Mouse (Mus musculus): Measurements from ENCODE around the gene Mt4. TPM values are rescaled to one million over a fixed set of nuclear protein-coding genes. Genes with fewer than 3 reads are reported as not detected.
"Not testable (repeated sequence)": the region's sequence is repeated elsewhere in the genome, so short reads cannot be mapped to it uniquely, and the experiment has no call there.

The Mt4 gene
- polyA plus RNA-seq, 1 experiment from 2014 or later, result not detected

DNA sequence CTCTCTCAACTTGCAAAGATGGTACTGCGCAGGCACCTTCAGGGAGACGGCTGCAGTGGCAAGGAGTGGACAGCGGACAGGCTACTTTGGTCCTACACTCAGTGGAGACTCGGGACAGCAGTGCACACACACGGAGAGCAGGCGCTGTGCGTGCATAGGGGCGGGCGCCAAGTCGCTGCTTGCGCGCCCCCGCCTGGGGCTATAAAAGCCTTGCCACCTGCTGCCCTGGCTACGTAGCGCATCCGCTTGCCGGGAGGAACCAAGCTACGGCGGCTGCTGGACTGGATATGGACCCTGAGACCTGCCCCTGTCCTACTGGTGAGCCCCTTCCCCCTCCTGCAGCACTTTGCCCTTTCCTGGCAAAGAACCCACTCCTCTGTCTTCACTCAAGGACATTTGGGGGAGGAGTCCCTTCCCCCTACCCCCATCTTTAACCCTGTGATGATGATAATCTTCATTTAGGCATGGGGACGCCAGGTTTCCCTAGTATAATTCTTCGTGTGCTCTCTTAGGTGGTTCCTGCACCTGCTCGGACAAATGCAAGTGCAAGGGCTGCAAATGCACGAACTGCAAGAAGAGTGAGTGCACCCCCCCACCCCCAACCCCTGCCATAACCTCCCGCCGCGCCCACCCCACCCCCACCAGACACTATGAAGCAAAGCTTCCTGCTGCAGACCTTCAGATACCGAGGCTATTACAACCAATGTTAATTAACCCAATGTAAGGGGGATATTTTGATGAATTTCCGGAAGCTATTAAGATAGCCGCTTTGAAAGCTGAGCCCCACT is 15.7 kb downstream of the Mt4 start, which contains the start of gene Mt3:
Gene Mt3 (plus strand): TSS at position 95 of the 788 bp plus-strand sequence.
- Histone ChIP-seq H3K4me3 (ENCODE audit: low read length) (peak within 1 kb of the TSS; percentile 28), H3K9ac (ENCODE audit: low read depth, low read length) (peak within 1 kb of the TSS; percentile 35; the same call in 1 of the 2 replicates), H3K4me2 (replicated peaks; ENCODE audit: low read depth, low read length) (peak within 1 kb of the TSS; percentile 58), H3K9me3 (ENCODE audit: control insufficient read depth, low read length) (no peaks in the 10 kb centered on the region), H3K27ac (ENCODE audit: low read depth, low read length) (no peak within 1 kb of the TSS), H3K4me1 (ENCODE audit: control insufficient read depth, insufficient read depth, low read length) (peaks cover 14% of the 10 kb centered on the region; the same call in 1 of the 2 replicates), H3K36me3 (ENCODE audit: control insufficient read depth, insufficient read depth, low read length) (no peaks in the 10 kb centered on the region), H3K27me3 (ENCODE audit: control insufficient read depth, insufficient read depth, low read length) (peaks cover 4% of the 10 kb centered on the region; the same call in 1 of the 2 replicates)
- peak; percentile 75 for ATAC-seq (ENCODE audit: low FRiP score, low TSS enrichment)
- WGBS, result 2% methylated on average over 29 of the region's 29 CpGs

DNA sequence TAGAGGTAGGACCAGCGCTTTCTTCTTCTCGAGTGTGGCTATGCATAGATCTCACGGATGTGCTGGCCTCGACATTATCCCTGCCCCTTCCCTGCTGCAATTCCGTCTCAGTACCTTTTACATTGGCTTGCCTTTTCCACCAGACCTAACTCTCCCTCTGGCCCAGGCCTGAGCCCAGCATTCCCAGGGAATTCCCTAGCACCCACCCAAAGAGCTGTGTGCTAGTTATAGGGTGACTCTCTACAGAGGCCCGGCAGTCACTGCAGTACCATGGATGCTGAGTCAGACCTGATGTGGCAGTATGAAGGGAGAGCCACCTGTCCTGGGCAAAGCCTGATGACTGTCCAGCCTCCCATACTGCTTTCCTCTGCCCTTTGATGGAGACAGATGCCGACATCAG is 16.5 kb downstream of the Mt4 start:
- ATAC-seq (ENCODE audit: low FRiP score, low TSS enrichment), result peak; percentile 29
- H3K4me3 ChIP-seq (ENCODE audit: low read length), result no peak overlapping the region

DNA sequence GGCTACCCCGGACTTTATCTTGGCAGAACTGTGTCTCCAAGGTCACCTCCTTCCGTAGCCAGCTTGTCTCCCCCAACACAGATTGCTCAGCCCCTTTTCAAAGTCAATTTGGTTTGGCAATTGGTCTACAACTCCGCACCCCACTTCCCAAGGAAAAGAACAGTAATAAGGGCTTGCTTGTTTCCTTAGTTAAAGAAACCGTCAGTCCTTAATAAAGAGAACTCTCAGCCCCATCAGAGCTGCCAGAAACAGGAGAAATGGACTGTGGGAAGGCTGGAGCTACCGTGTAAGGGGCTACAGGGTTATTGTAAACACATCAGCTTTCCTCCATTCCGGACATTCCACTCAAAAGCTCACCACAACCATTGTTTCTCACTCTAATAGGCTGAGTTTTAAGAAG is 17.5 kb downstream of the Mt4 start:
- no peaks in the 10 kb centered on the region for H3K9me3 ChIP-seq (ENCODE audit: control insufficient read depth, low read length)
- no peak overlapping the region for H3K4me3 ChIP-seq (ENCODE audit: low read length)
- no peak overlapping the region for H3K27ac ChIP-seq (ENCODE audit: low read depth, low read length)
- H3K4me1 ChIP-seq (ENCODE audit: control insufficient read depth, insufficient read depth, low read length), result peaks cover 14% of the 10 kb centered on the region; the same call in 1 of the 2 replicates
- peaks cover 4% of the 10 kb centered on the region; the same call in 1 of the 2 replicates for H3K27me3 ChIP-seq (ENCODE audit: control insufficient read depth, insufficient read depth, low read length)
- no peak overlapping the region for H3K4me2 ChIP-seq (replicated peaks; ENCODE audit: low read depth, low read length)
- no peak for ATAC-seq (ENCODE audit: low FRiP score, low TSS enrichment)
- H3K9ac ChIP-seq (ENCODE audit: low read depth, low read length), result no peak overlapping the region
- no peaks in the 10 kb centered on the region for H3K36me3 ChIP-seq (ENCODE audit: control insufficient read depth, insufficient read depth, low read length)
- WGBS, result 41% methylated on average over 6 of the region's 6 CpGs

More for the DNA sequence above, 16.5 kb downstream of the Mt4 start:
- Histone ChIP-seq H3K27me3 (ENCODE audit: control insufficient read depth, insufficient read depth, low read length) (peaks cover 4% of the 10 kb centered on the region; the same call in 1 of the 2 replicates), H3K4me1 (ENCODE audit: control insufficient read depth, insufficient read depth, low read length) (peaks cover 14% of the 10 kb centered on the region; the same call in 1 of the 2 replicates), H3K36me3 (ENCODE audit: control insufficient read depth, insufficient read depth, low read length) (no peaks in the 10 kb centered on the region), H3K4me2 (replicated peaks; ENCODE audit: low read depth, low read length) (no peak overlapping the region; the same call in 1 of the 2 replicates), H3K9me3 (ENCODE audit: control insufficient read depth, low read length) (no peaks in the 10 kb centered on the region), H3K9ac (ENCODE audit: low read depth, low read length) (no peak overlapping the region), H3K27ac (ENCODE audit: low read depth, low read length) (no peak overlapping the region)
- WGBS, result 25% methylated on average over 7 of the region's 7 CpGs

DNA sequence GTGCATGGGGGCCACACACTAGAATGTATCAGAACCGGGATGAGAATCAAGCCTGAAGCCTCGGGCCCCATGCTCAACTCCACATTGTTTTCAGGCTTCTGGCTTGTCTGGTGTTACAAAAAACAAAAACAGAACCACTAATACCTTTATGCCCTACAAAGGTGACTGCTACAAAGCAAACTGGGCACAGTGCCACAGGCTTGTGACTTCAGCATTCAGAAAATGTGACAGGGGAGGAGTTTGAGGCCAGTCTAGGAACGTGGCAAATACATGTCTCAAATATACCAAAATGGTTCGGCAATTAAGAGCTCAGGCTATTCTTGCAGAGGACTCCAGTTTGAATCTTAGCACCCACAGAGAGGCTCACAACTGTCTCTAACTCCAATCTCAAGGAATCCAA is 19.1 kb downstream of the Mt4 start:
- ATAC-seq (ENCODE audit: low FRiP score, low TSS enrichment), result no peak
- no peak overlapping the region for H3K27ac ChIP-seq (ENCODE audit: low read depth, low read length)
- 65% methylated on average over 4 of the region's 4 CpGs for WGBS

DNA sequence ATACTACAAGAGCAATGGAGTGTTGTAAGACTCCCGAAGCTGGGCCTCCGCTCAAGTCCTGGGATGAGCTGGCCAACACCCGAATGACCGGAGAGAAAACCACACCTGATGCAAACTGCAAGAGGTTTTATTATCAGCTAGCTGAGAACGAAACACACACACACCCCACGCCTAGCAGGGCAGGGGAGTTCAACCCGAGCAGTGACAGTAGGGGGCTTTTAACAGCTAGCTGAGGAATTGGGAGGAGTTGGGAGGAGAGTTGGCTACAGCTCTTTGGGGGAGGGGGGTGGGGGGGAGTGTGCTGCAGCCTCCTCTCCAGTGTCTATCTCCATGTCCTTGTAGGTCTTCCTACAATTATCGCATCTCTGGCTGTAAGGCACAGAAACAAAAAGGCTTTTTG is 28.8 kb downstream of the Mt4 start:
- H3K4me3 ChIP-seq (ENCODE audit: low read length); H3K36me3 ChIP-seq (ENCODE audit: control insufficient read depth, insufficient read depth, low read length); H3K27ac ChIP-seq (ENCODE audit: low read depth, low read length); H3K9ac ChIP-seq (ENCODE audit: low read depth, low read length); H3K4me2 ChIP-seq (replicated peaks; ENCODE audit: low read depth, low read length); H3K9me3 ChIP-seq (ENCODE audit: control insufficient read depth, low read length); H3K27me3 ChIP-seq (ENCODE audit: control insufficient read depth, insufficient read depth, low read length); ATAC-seq (ENCODE audit: low FRiP score, low TSS enrichment); H3K4me1 ChIP-seq (ENCODE audit: control insufficient read depth, insufficient read depth, low read length): not testable (repeated sequence)
- WGBS, result 67% methylated on average over 8 of the region's 8 CpGs

More for the DNA sequence above, 19.1 kb downstream of the Mt4 start:
- Histone ChIP-seq H3K4me1 (ENCODE audit: control insufficient read depth, insufficient read depth, low read length) (peaks cover 14% of the 10 kb centered on the region; the same call in 1 of the 2 replicates), H3K4me3 (ENCODE audit: low read length) (no peak overlapping the region), H3K27me3 (ENCODE audit: control insufficient read depth, insufficient read depth, low read length) (peaks cover 4% of the 10 kb centered on the region; the same call in 1 of the 2 replicates), H3K36me3 (ENCODE audit: control insufficient read depth, insufficient read depth, low read length) (no peaks in the 10 kb centered on the region), H3K9ac (ENCODE audit: low read depth, low read length) (no peak overlapping the region), H3K4me2 (replicated peaks; ENCODE audit: low read depth, low read length) (no peak overlapping the region), H3K9me3 (ENCODE audit: control insufficient read depth, low read length) (no peaks in the 10 kb centered on the region)

DNA sequence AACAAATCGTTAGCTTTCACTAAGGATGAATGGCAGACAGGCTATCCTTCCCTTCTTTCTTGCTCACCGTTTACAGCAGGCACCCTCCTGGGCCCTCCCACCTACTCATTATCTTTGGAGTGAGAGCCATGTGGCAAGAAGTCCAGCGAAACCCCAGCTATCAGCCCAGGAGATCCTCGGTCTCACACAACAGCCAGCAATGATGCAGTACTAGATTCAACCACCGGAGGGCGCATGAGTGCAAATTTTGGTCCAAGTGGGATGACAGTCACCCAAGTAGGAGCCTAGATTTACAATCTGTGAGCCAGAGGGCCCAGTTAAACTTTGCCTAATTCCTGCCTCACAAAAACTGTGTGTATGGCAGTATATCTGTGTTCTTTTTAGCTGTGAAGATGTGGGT is 30.2 kb downstream of the Mt4 start:
- ATAC-seq (ENCODE audit: low FRiP score, low TSS enrichment), result peak; percentile 77
- Histone ChIP-seq H3K36me3 (ENCODE audit: control insufficient read depth, insufficient read depth, low read length) (no peaks in the 10 kb centered on the region), H3K9me3 (ENCODE audit: control insufficient read depth, low read length) (no peaks in the 10 kb centered on the region), H3K27me3 (ENCODE audit: control insufficient read depth, insufficient read depth, low read length) (peaks cover 20% of the 10 kb centered on the region), H3K9ac (ENCODE audit: low read depth, low read length) (0 out of 2 replicates have a peak overlapping the region, but pooled peaks have one; percentile 18), H3K27ac (ENCODE audit: low read depth, low read length) (no peak overlapping the region), H3K4me2 (replicated peaks; ENCODE audit: low read depth, low read length) (no peak overlapping the region), H3K4me1 (ENCODE audit: control insufficient read depth, insufficient read depth, low read length) (peaks cover 11% of the 10 kb centered on the region), H3K4me3 (ENCODE audit: low read length) (no peak overlapping the region)
- WGBS, result under 1% methylated on average over 6 of the region's 6 CpGs

DNA sequence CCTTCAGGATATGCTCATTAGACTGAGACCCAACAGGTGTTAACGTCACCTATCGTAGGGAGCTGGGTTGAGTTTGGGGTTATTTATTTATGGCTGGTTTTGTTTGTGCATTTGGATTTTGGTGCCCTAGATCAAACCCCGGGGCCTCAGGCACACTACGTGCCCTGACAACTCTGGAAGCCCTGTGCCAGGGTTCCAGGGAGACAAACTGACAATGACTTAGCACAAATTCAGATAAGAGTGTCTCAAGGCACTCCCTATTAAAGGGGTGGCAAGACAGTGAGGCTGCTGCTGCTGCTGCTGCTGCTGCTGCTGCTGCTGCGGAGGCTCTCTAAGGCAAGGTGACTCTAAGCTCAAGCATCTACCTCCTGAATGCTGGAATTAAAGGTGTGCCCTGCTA is 32.5 kb downstream of the Mt4 start:
- H3K27ac ChIP-seq (ENCODE audit: low read depth, low read length), result no peak overlapping the region
- no peak overlapping the region for H3K4me2 ChIP-seq (replicated peaks; ENCODE audit: low read depth, low read length)
- H3K9ac ChIP-seq (ENCODE audit: low read depth, low read length), result no peak overlapping the region
- peaks cover 21% of the 10 kb centered on the region for H3K4me1 ChIP-seq (ENCODE audit: control insufficient read depth, insufficient read depth, low read length)
- WGBS, result 88% methylated on average over 5 of the region's 5 CpGs
- no peak for ATAC-seq (ENCODE audit: low FRiP score, low TSS enrichment)
- no peaks in the 10 kb centered on the region for H3K36me3 ChIP-seq (ENCODE audit: control insufficient read depth, insufficient read depth, low read length)
- no peak overlapping the region for H3K4me3 ChIP-seq (ENCODE audit: low read length)
- peaks cover 39% of the 10 kb centered on the region for H3K27me3 ChIP-seq (ENCODE audit: control insufficient read depth, insufficient read depth, low read length)
- no peaks in the 10 kb centered on the region for H3K9me3 ChIP-seq (ENCODE audit: control insufficient read depth, low read length)

DNA sequence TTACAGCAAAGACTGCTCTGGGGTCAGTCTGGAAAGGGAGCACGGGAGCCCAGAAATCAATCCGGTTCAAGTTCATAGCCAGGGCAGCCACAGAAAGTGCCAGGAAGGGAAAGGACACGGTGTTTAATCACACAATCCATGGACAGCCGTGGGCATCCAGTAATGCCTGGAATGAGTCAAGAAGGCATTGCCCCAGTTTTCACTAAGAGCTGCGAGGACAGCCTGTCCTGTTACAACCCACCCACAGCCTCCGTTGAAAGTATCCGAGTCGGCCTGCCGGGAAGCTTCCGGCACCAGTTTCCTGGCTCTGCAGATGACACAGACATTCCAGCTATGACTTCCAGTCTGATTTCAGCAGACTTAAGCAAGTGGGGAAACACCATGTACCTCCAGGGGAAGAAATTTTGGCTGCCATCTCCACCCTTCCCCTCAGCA is 34.3 kb downstream of the Mt4 start:
- Histone ChIP-seq H3K36me3 (ENCODE audit: control insufficient read depth, insufficient read depth, low read length) (no peaks in the 10 kb centered on the region), H3K9ac (ENCODE audit: low read depth, low read length) (no peak overlapping the region), H3K9me3 (ENCODE audit: control insufficient read depth, low read length) (no peaks in the 10 kb centered on the region), H3K4me3 (ENCODE audit: low read length) (peak overlapping the region; percentile 40), H3K27ac (ENCODE audit: low read depth, low read length) (no peak overlapping the region), H3K27me3 (ENCODE audit: control insufficient read depth, insufficient read depth, low read length) (peaks cover 54% of the 10 kb centered on the region), H3K4me1 (ENCODE audit: control insufficient read depth, insufficient read depth, low read length) (peaks cover 21% of the 10 kb centered on the region), H3K4me2 (replicated peaks; ENCODE audit: low read depth, low read length) (peak overlapping the region; percentile 85)
- no peak for ATAC-seq (ENCODE audit: low FRiP score, low TSS enrichment)
- 26% methylated on average over 10 of the region's 10 CpGs for WGBS

All from kidney, embryonic 14.5 days (tissue).